Mouse (Mus musculus) liver, embryonic 11.5 days (tissue): ENCODE measurements around the gene Cyp2c23. TPM values are rescaled to one million over a fixed set of nuclear protein-coding genes. Genes with fewer than 3 reads are reported as not detected.

Experiments
- ATAC-seq: fragments of 200-750 bp; cut with Nextera tagmentation; replicated peaks from 2 replicates; pipeline ENCODE4 v1.8.0; 2017; ENCODE audit warnings: moderate number of reproducible peaks, mild to moderate bottlenecking, moderate TSS enrichment, moderate library complexity; ENCODE audit not compliant: low FRiP score
- DNase-seq: peaks from one replicate; pipeline ENCODE4 v3.0.0-alpha.2; 2017; ENCODE audit warnings: low spot score
- H3K27ac ChIP-seq: fragments of 300-500 bp; sonication (generic); 2 replicates; pipeline ENCODE4 v1.5.1; 2014; ENCODE audit warnings: mild to moderate bottlenecking, low read depth, low read length, control low read depth
- H3K27me3 ChIP-seq: fragments of 300-500 bp; sonication (generic); replicated peaks from 2 replicates; pipeline ENCODE4 v1.6.1; 2014; ENCODE audit warnings: low read length, mixed read lengths; ENCODE audit not compliant: control insufficient read depth, insufficient read depth
- H3K36me3 ChIP-seq: fragments of 300-500 bp; sonication (generic); 2 replicates; pipeline ENCODE4 v1.6.1; 2014; ENCODE audit warnings: mild to moderate bottlenecking, low read length, moderate library complexity, mixed read lengths; ENCODE audit not compliant: control insufficient read depth, insufficient read depth
- H3K4me1 ChIP-seq: fragments of 300-500 bp; sonication (generic); replicated peaks from 2 replicates; pipeline ENCODE4 v1.6.1; 2014; ENCODE audit warnings: low read length, mixed read lengths; ENCODE audit not compliant: control insufficient read depth, insufficient read depth
- H3K4me2 ChIP-seq: fragments of 300-500 bp; sonication (generic); 2 replicates; pipeline ENCODE4 v1.6.1; 2014; ENCODE audit warnings: mild to moderate bottlenecking, control low read depth, moderate library complexity
- H3K4me3 ChIP-seq: fragments of 300-500 bp; sonication (generic); 2 replicates; pipeline ENCODE4 v1.5.1; 2014; ENCODE audit warnings: low read depth, low read length, control low read depth
- H3K9ac ChIP-seq: fragments of 300-500 bp; sonication (generic); 2 replicates; pipeline ENCODE4 v1.6.1; 2014; ENCODE audit warnings: low read depth, low read length, control low read depth
- H3K9me3 ChIP-seq: fragments of 300-500 bp; sonication (generic); 2 replicates; pipeline ENCODE4 v1.6.1; 2016; ENCODE audit warnings: low read length, inconsistent platforms, mixed read lengths; ENCODE audit not compliant: control insufficient read depth
- WGBS: fragments of 180-500 bp; shearing (Covaris S2); extraction: QIAGEN DNeasy Blood & Tissue Kit; methylation state at CpG from one replicate; pipeline ENCODE4 v1.1.7; 2014; 5-methylcytosine and 5-hydroxymethylcytosine counted together
- polyA plus RNA-seq: library from polyadenylated mRNA; unstranded; fragments of >200 nt; fragmentation: Nextera tagmentation; extraction: Ambion mirVana; gene quantifications from 2 replicates; pipeline ENCODE4 v1.2.1, GENCODE M21; 2014

Cyp2c23 gene
- polyA plus RNA-seq, 1 experiment from 2014 or later: 5.1 TPM

- no peak for ATAC-seq
- Histone ChIP-seq H3K4me1 (no peaks in the 10 kb centered on the region), H3K9ac (no peak overlapping the region), H3K36me3 (no peaks in the 10 kb centered on the region), H3K27me3 (no peaks in the 10 kb centered on the region), H3K4me2 (peak overlapping the region; percentile 8; the same call in 1 of the 2 replicates), H3K27ac (no peak overlapping the region), H3K9me3 (no peaks in the 10 kb centered on the region), H3K4me3 (no peak overlapping the region)
- DNase-seq: no peak
- 59% methylated on average over 7 of the region's 7 CpGs for WGBS
These were observed 9.3 kb downstream of the Cyp2c23 start for GRCm38 (mm10) chr19:44019739-44020138.

- Histone ChIP-seq H3K4me2 (no peak overlapping the region), H3K27me3 (no peaks in the 10 kb centered on the region), H3K4me3 (no peak overlapping the region), H3K4me1 (no peaks in the 10 kb centered on the region), H3K9ac (no peak overlapping the region), H3K27ac (no peak overlapping the region), H3K36me3 (no peaks in the 10 kb centered on the region), H3K9me3 (no peaks in the 10 kb centered on the region)
- WGBS: 52% methylated on average over 6 of the region's 6 CpGs
- DNase-seq (no peak), ATAC-seq (no peak)
These were observed 15.1 kb downstream of the Cyp2c23 start for GRCm38 (mm10) chr19:44013862-44014261.

- H3K4me2 ChIP-seq: no peak overlapping the region
- DNase-seq (no peak), ATAC-seq (no peak)
- H3K4me3 ChIP-seq: no peak overlapping the region
- 63% methylated on average over 15 of the region's 15 CpGs for WGBS
- no peaks in the 10 kb centered on the region for H3K36me3 ChIP-seq
- H3K4me1 ChIP-seq: no peaks in the 10 kb centered on the region
- H3K27ac ChIP-seq: no peak overlapping the region
- H3K9me3 ChIP-seq: no peaks in the 10 kb centered on the region
- H3K9ac ChIP-seq: no peak overlapping the region
- no peaks in the 10 kb centered on the region for H3K27me3 ChIP-seq
These were observed 20.2 kb downstream of the Cyp2c23 start for GRCm38 (mm10) chr19:44008784-44009183.

DNA sequence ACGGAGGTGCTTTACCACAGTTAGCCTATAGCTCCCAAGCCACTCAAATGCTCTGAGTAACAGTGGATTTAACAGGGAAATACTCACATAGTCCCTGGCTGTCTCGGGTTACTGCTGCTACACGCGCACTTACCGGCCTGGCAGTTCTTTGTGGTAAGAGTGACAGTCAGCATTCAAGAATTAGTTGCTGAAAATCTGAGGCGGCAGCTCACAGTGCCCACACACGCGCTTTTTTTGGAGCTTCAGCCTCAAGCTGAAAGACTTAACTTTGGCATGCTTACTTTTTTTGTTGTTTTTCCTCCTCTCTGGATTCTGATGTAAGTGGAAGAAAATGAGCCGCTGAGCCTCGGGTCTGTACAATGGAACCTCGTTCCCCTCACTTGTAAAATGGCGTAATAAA, 21.8 kb downstream of the Cyp2c23 start:
- ATAC-seq (no peak), DNase-seq (no peak)
- Histone ChIP-seq H3K9ac (no peak overlapping the region), H3K27ac (no peak overlapping the region), H3K4me3 (no peak overlapping the region), H3K27me3 (no peaks in the 10 kb centered on the region), H3K4me1 (no peaks in the 10 kb centered on the region), H3K36me3 (no peaks in the 10 kb centered on the region), H3K9me3 (no peaks in the 10 kb centered on the region), H3K4me2 (no peak overlapping the region)
- 75% methylated on average over 12 of the region's 12 CpGs for WGBS

DNA sequence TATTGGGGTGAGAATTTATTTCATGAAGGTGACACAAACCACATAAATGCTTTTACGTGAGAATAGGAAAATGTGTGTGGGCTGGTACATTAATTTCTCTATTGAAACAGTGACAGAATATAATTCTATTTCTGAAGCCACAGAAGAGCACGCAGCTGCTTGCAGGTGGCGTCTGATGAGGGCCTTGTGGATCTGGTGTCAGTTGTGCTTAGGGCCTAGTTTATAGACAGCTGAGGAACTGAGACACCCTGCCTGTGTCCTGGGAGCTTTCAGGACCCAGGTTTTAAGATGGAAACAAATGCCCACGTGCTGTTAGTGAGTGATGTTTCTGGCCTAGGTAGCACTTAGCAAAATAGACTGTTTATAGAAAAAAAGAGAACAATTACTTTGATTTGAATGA, 24.0 kb downstream of the Cyp2c23 start:
- Histone ChIP-seq H3K27ac (no peak overlapping the region), H3K4me1 (no peaks in the 10 kb centered on the region), H3K4me2 (no peak overlapping the region), H3K4me3 (no peak overlapping the region), H3K9ac (no peak overlapping the region), H3K36me3 (no peaks in the 10 kb centered on the region), H3K9me3 (no peaks in the 10 kb centered on the region), H3K27me3 (no peaks in the 10 kb centered on the region)
- DNase-seq (no peak), ATAC-seq (no peak)
- WGBS: 68% methylated on average over 4 of the region's 4 CpGs

- no peaks in the 10 kb centered on the region for H3K9me3 ChIP-seq
- ATAC-seq (no peak), DNase-seq (no peak)
- no peaks in the 10 kb centered on the region for H3K4me1 ChIP-seq
- no peak overlapping the region for H3K4me3 ChIP-seq
- H3K27ac ChIP-seq: no peak overlapping the region
- WGBS: 82% methylated on average over 2 of the region's 2 CpGs
- H3K4me2 ChIP-seq: no peak overlapping the region
- H3K27me3 ChIP-seq: no peaks in the 10 kb centered on the region
- H3K36me3 ChIP-seq: no peaks in the 10 kb centered on the region
- no peak overlapping the region for H3K9ac ChIP-seq
These were observed 24.7 kb downstream of the Cyp2c23 start for GRCm38 (mm10) chr19:44004261-44004660.

GRCm38 (mm10) chr19:44000720-44001119, 28.3 kb downstream of the Cyp2c23 start:
- H3K9ac ChIP-seq: no peak overlapping the region
- no peak overlapping the region for H3K4me2 ChIP-seq
- no peak overlapping the region for H3K27ac ChIP-seq
- no peaks in the 10 kb centered on the region for H3K4me1 ChIP-seq
- ATAC-seq: no peak
- H3K27me3 ChIP-seq: no peaks in the 10 kb centered on the region
- no peak for DNase-seq
- WGBS: 58% methylated on average over 5 of the region's 5 CpGs
- no peaks in the 10 kb centered on the region for H3K36me3 ChIP-seq
- no peak overlapping the region for H3K4me3 ChIP-seq
- H3K9me3 ChIP-seq: no peaks in the 10 kb centered on the region

- H3K9ac ChIP-seq: no peak overlapping the region
- 61% methylated on average over 1 of the region's 1 CpGs for WGBS
- no peak overlapping the region for H3K4me2 ChIP-seq
- H3K36me3 ChIP-seq: no peaks in the 10 kb centered on the region
- DNase-seq: no peak
- no peak overlapping the region for H3K27ac ChIP-seq
- no peaks in the 10 kb centered on the region for H3K27me3 ChIP-seq
- H3K9me3 ChIP-seq: no peaks in the 10 kb centered on the region
- H3K4me1 ChIP-seq: no peaks in the 10 kb centered on the region
- no peak overlapping the region for H3K4me3 ChIP-seq
- no peak for ATAC-seq
These were observed 28.9 kb downstream of the Cyp2c23 start for GRCm38 (mm10) chr19:44000061-44000460.

DNA sequence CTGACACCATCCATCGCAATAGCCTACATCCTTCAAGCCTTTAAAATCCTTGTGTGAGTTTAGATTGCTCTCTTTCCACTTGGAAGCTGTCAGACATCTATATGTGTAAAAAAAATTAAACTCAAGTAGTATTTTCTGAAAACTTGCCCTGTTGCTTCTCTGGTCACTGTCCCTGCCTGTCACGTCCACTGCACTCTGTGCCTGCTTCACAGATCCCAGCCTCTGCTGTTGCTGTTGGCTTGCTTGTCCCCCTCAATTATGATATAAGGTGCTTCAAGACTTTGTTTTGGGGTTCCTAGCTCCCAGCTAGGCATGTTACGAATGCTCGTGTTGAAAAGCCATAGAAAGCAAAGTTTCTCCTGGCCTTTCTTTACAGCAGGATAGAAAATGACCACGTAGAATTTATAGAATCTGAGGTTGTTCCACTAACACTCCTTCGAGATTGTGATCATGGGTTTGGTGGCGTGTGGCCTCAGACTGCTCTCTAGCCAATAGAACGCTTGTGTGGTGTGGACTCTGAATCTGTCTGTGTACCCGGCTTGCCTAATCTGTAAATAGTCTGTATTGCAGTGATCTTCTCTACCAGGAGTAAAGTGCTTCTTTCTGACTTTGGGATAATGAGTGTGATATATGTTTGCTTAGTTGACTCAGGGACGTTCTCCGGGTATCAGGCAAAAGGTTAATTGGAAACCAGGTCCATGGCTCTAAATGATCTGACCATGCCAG, 30.0 kb downstream of the Cyp2c23 start:
- Histone ChIP-seq H3K27ac (peak overlapping the region; percentile 42; the same call in 1 of the 2 replicates), H3K9me3 (no peaks in the 10 kb centered on the region), H3K9ac (no peak overlapping the region), H3K27me3 (no peaks in the 10 kb centered on the region), H3K4me1 (no peaks in the 10 kb centered on the region), H3K4me3 (no peak overlapping the region), H3K4me2 (no peak overlapping the region), H3K36me3 (no peaks in the 10 kb centered on the region)
- 74% methylated on average over 11 of the region's 11 CpGs for WGBS
- no peak for DNase-seq
- no peak for ATAC-seq
